Mouse (Mus musculus): ENCODE measurements around the gene Slc17a1. TPM values are rescaled to one million over a fixed set of nuclear protein-coding genes. Genes with fewer than 3 reads are reported as not detected.

Gene Slc17a1
- polyA plus RNA-seq (2015; fragmentation: Nextera tagmentation; extraction: Ambion mirVana), result not detected in 2 replicates

- Histone ChIP-seq H3K9ac (no peak within 1 kb of the TSS), H3K4me1 (replicated peaks) (no peaks in the 10 kb centered on the region), H3K4me2 (no peak within 1 kb of the TSS), H3K4me3 (no peak within 1 kb of the TSS), H3K27me3 (no peaks in the 10 kb centered on the region), H3K9me3 (no peaks in the 10 kb centered on the region), H3K27ac (no peak within 1 kb of the TSS), H3K36me3 (no peaks in the 10 kb centered on the region)
- no peak for ATAC-seq (ENCODE audit: low FRiP score)
- 89% methylated on average over 7 of the region's 7 CpGs for WGBS
Observed at GRCm38 (mm10) chr13:23867405-23867804, at the start of gene Slc17a1. TSS of gene Slc17a1 (plus strand) at chr13:23867750.

GRCm38 (mm10) chr13:23820179-23820940 is 47.2 kb upstream of the Slc17a1 start:
- no peak overlapping the region for H3K9ac ChIP-seq
- no peaks in the 10 kb centered on the region for H3K9me3 ChIP-seq
- no peak overlapping the region for H3K27ac ChIP-seq
- no peak for ATAC-seq (ENCODE audit: low FRiP score)
- no peaks in the 10 kb centered on the region for H3K27me3 ChIP-seq
- H3K36me3 ChIP-seq, result no peaks in the 10 kb centered on the region
- H3K4me2 ChIP-seq, result no peak overlapping the region
- 76% methylated on average over 4 of the region's 4 CpGs for WGBS
- no peak overlapping the region for H3K4me3 ChIP-seq
- H3K4me1 ChIP-seq (replicated peaks), result no peaks in the 10 kb centered on the region

GRCm38 (mm10) chr13:23822213-23822612 is 45.3 kb upstream of the Slc17a1 start:
- Histone ChIP-seq H3K27me3 (no peaks in the 10 kb centered on the region), H3K4me3 (no peak overlapping the region), H3K4me1 (replicated peaks) (no peaks in the 10 kb centered on the region), H3K4me2 (no peak overlapping the region), H3K36me3 (no peaks in the 10 kb centered on the region), H3K9ac (no peak overlapping the region), H3K27ac (no peak overlapping the region), H3K9me3 (no peaks in the 10 kb centered on the region)
- WGBS, result 90% methylated on average over 3 of the region's 3 CpGs
- ATAC-seq (ENCODE audit: low FRiP score), result no peak

- Histone ChIP-seq H3K9ac (no peak overlapping the region), H3K4me1 (replicated peaks) (no peaks in the 10 kb centered on the region), H3K4me3 (no peak overlapping the region), H3K27me3 (no peaks in the 10 kb centered on the region), H3K4me2 (no peak overlapping the region), H3K9me3 (no peaks in the 10 kb centered on the region), H3K27ac (no peak overlapping the region), H3K36me3 (no peaks in the 10 kb centered on the region)
- 81% methylated on average over 3 of the region's 3 CpGs for WGBS
- ATAC-seq (ENCODE audit: low FRiP score), result no peak
Observed at GRCm38 (mm10) chr13:23826606-23827005, 40.9 kb upstream of the Slc17a1 start.

GRCm38 (mm10) chr13:23833053-23833452 is 34.5 kb upstream of the Slc17a1 start:
- Histone ChIP-seq H3K27me3 (no peaks in the 10 kb centered on the region), H3K4me3 (no peak overlapping the region), H3K9me3 (no peaks in the 10 kb centered on the region), H3K4me2 (no peak overlapping the region), H3K36me3 (no peaks in the 10 kb centered on the region), H3K9ac (no peak overlapping the region), H3K27ac (no peak overlapping the region), H3K4me1 (replicated peaks) (no peaks in the 10 kb centered on the region)
- WGBS, result 12% methylated on average over 6 of the region's 6 CpGs
- no peak for ATAC-seq (ENCODE audit: low FRiP score)

- Histone ChIP-seq H3K4me3 (no peak overlapping the region), H3K9me3 (no peaks in the 10 kb centered on the region), H3K4me2 (no peak overlapping the region), H3K27ac (no peak overlapping the region), H3K4me1 (replicated peaks) (no peaks in the 10 kb centered on the region), H3K27me3 (no peaks in the 10 kb centered on the region), H3K36me3 (no peaks in the 10 kb centered on the region), H3K9ac (no peak overlapping the region)
- 95% methylated on average over 5 of the region's 5 CpGs for WGBS
- ATAC-seq (ENCODE audit: low FRiP score), result no peak
Observed at GRCm38 (mm10) chr13:23834836-23835235, 32.7 kb upstream of the Slc17a1 start.

- WGBS, result 97% methylated on average over 5 of the region's 5 CpGs
- no peak overlapping the region for H3K9ac ChIP-seq
- H3K4me3 ChIP-seq, result no peak overlapping the region
- no peaks in the 10 kb centered on the region for H3K9me3 ChIP-seq
- no peaks in the 10 kb centered on the region for H3K36me3 ChIP-seq
- H3K27me3 ChIP-seq, result no peaks in the 10 kb centered on the region
- no peaks in the 10 kb centered on the region for H3K4me1 ChIP-seq (replicated peaks)
- no peak overlapping the region for H3K4me2 ChIP-seq
- ATAC-seq (ENCODE audit: low FRiP score), result no peak
- no peak overlapping the region for H3K27ac ChIP-seq
Observed at GRCm38 (mm10) chr13:23836630-23837029, 30.9 kb upstream of the Slc17a1 start.

- ATAC-seq (ENCODE audit: low FRiP score), result no peak
- 82% methylated on average over 2 of the region's 2 CpGs for WGBS
- H3K27me3 ChIP-seq, result no peaks in the 10 kb centered on the region
- H3K36me3 ChIP-seq, result no peaks in the 10 kb centered on the region
- no peak within 1 kb of the TSS for H3K9ac ChIP-seq
- no peaks in the 10 kb centered on the region for H3K9me3 ChIP-seq
- H3K4me3 ChIP-seq, result no peak within 1 kb of the TSS
- H3K4me2 ChIP-seq, result no peak within 1 kb of the TSS
- no peak within 1 kb of the TSS for H3K27ac ChIP-seq
- H3K4me1 ChIP-seq (replicated peaks), result no peaks in the 10 kb centered on the region
Observed at GRCm38 (mm10) chr13:23839308-23839707, 28.2 kb upstream of the Slc17a1 start, which contains the start of gene Slc17a3. TSS of gene Slc17a3 (plus strand) at chr13:23839434.

GRCm38 (mm10) chr13:23845851-23846250 is 21.7 kb upstream of the Slc17a1 start:
- H3K4me3 ChIP-seq, result no peak overlapping the region
- no peaks in the 10 kb centered on the region for H3K36me3 ChIP-seq
- no peak overlapping the region for H3K9ac ChIP-seq
- no peaks in the 10 kb centered on the region for H3K4me1 ChIP-seq (replicated peaks)
- WGBS, result 76% methylated on average over 4 of the region's 4 CpGs
- no peaks in the 10 kb centered on the region for H3K9me3 ChIP-seq
- no peak overlapping the region for H3K4me2 ChIP-seq
- ATAC-seq (ENCODE audit: low FRiP score), result no peak
- H3K27ac ChIP-seq, result no peak overlapping the region
- H3K27me3 ChIP-seq, result no peaks in the 10 kb centered on the region

GRCm38 (mm10) chr13:23849299-23849698 is 18.3 kb upstream of the Slc17a1 start:
- Histone ChIP-seq H3K36me3 (no peaks in the 10 kb centered on the region), H3K9ac (no peak overlapping the region), H3K9me3 (no peaks in the 10 kb centered on the region), H3K27ac (no peak overlapping the region), H3K4me1 (replicated peaks) (0 out of 2 replicates have a peak, but pooled peaks cover 2% of the 10 kb centered on the region), H3K27me3 (no peaks in the 10 kb centered on the region), H3K4me3 (no peak overlapping the region), H3K4me2 (no peak overlapping the region)
- no peak for ATAC-seq (ENCODE audit: low FRiP score)
- 80% methylated on average over 2 of the region's 2 CpGs for WGBS

- Histone ChIP-seq H3K4me1 (replicated peaks) (0 out of 2 replicates have a peak, but pooled peaks cover under 1% of the 10 kb centered on the region), H3K27me3 (no peaks in the 10 kb centered on the region), H3K27ac (no peak overlapping the region), H3K36me3 (no peaks in the 10 kb centered on the region), H3K9ac (no peak overlapping the region), H3K9me3 (no peaks in the 10 kb centered on the region), H3K4me3 (no peak overlapping the region), H3K4me2 (no peak overlapping the region)
- no peak for ATAC-seq (ENCODE audit: low FRiP score)
- 67% methylated on average over 3 of the region's 3 CpGs for WGBS
Observed at GRCm38 (mm10) chr13:23856401-23856800, 11.1 kb upstream of the Slc17a1 start.

- H3K4me2 ChIP-seq, result no peak overlapping the region
- no peaks in the 10 kb centered on the region for H3K9me3 ChIP-seq
- no peak overlapping the region for H3K4me3 ChIP-seq
- no peak for ATAC-seq (ENCODE audit: low FRiP score)
- no peaks in the 10 kb centered on the region for H3K4me1 ChIP-seq (replicated peaks)
- no peak overlapping the region for H3K27ac ChIP-seq
- H3K36me3 ChIP-seq, result no peaks in the 10 kb centered on the region
- no peak overlapping the region for H3K9ac ChIP-seq
- H3K27me3 ChIP-seq, result no peaks in the 10 kb centered on the region
Observed at GRCm38 (mm10) chr13:23861815-23862214, 5.7 kb upstream of the Slc17a1 start.

- Histone ChIP-seq H3K36me3 (no peaks in the 10 kb centered on the region), H3K9ac (no peak overlapping the region), H3K4me1 (replicated peaks) (no peaks in the 10 kb centered on the region), H3K27ac (no peak overlapping the region), H3K9me3 (no peaks in the 10 kb centered on the region), H3K4me2 (no peak overlapping the region), H3K27me3 (no peaks in the 10 kb centered on the region), H3K4me3 (no peak overlapping the region)
- 84% methylated on average over 9 of the region's 9 CpGs for WGBS
- ATAC-seq (ENCODE audit: low FRiP score), result no peak
Observed at GRCm38 (mm10) chr13:23864711-23865110, 2.8 kb upstream of the Slc17a1 start.

All from hindbrain, embryonic 13.5 days (tissue).